Mouse (Mus musculus): ENCODE measurements around the gene Gapdhs. TPM values are rescaled to one million over a fixed set of nuclear protein-coding genes. Genes with fewer than 3 reads are reported as not detected.
"Not testable (repeated sequence)": the region's sequence is repeated elsewhere in the genome, so short reads cannot be mapped to it uniquely, and the experiment has no call there.

The Gapdhs gene
- total RNA-seq, 1 experiment from 2014 or later, result not detected

GRCm38 (mm10) chr7:30751086-30751669, 7.7 kb upstream of the Gapdhs start, which contains the start of gene Sbsn:
Gene Sbsn, plus strand, starts transcription at chr7:30751471.
- ATAC-seq (replicated peaks in 1 of 2; ENCODE audit: insufficient read depth in 1 of 2, low FRiP score in 2 of 2, low TSS enrichment in 1 of 2, low read depth in 1 of 2, poor library complexity in 2 of 2, severe bottlenecking in 2 of 2), result no peak

GRCm38 (mm10) chr7:30749824-30750606, 6.5 kb upstream of the Gapdhs start:
- ATAC-seq (replicated peaks in 1 of 2; ENCODE audit: insufficient read depth in 1 of 2, low FRiP score in 2 of 2, low TSS enrichment in 1 of 2, low read depth in 1 of 2, poor library complexity in 2 of 2, severe bottlenecking in 2 of 2), result no peak

GRCm38 (mm10) chr7:30747525-30748204, 4.2 kb upstream of the Gapdhs start:
- ATAC-seq (replicated peaks in 1 of 2; ENCODE audit: insufficient read depth in 1 of 2, low FRiP score in 2 of 2, low TSS enrichment in 1 of 2, low read depth in 1 of 2, poor library complexity in 2 of 2, severe bottlenecking in 2 of 2), result no peak

- no peak for ATAC-seq (replicated peaks in 1 of 2; ENCODE audit: insufficient read depth in 1 of 2, low FRiP score in 2 of 2, low TSS enrichment in 1 of 2, low read depth in 1 of 2, poor library complexity in 2 of 2, severe bottlenecking in 2 of 2)
Measured at GRCm38 (mm10) chr7:30744022-30744598, 629 bp upstream of the Gapdhs start.

- not testable (repeated sequence) for ATAC-seq (replicated peaks in 1 of 2; ENCODE audit: insufficient read depth in 1 of 2, low FRiP score in 2 of 2, low TSS enrichment in 1 of 2, low read depth in 1 of 2, poor library complexity in 2 of 2, severe bottlenecking in 2 of 2)
Measured at GRCm38 (mm10) chr7:30742570-30742969, 911 bp downstream of the Gapdhs start.

GRCm38 (mm10) chr7:30736211-30736610, 7.3 kb downstream of the Gapdhs start:
- no peak for ATAC-seq (replicated peaks in 1 of 2; ENCODE audit: insufficient read depth in 1 of 2, low FRiP score in 2 of 2, low TSS enrichment in 1 of 2, low read depth in 1 of 2, poor library complexity in 2 of 2, severe bottlenecking in 2 of 2)

- peak in 1 of 2 experiments; percentile 6; a peak in 1 of 4 replicates for ATAC-seq (replicated peaks in 1 of 2; ENCODE audit: insufficient read depth in 1 of 2, low FRiP score in 2 of 2, low TSS enrichment in 1 of 2, low read depth in 1 of 2, poor library complexity in 2 of 2, severe bottlenecking in 2 of 2)
Measured at GRCm38 (mm10) chr7:30730064-30730722, 13.3 kb downstream of the Gapdhs start.

GRCm38 (mm10) chr7:30729396-30730063, 14.0 kb downstream of the Gapdhs start, which contains the start of gene Tmem147:
Gene Tmem147, minus strand, starts transcription at chr7:30729540.
- ATAC-seq (replicated peaks in 1 of 2; ENCODE audit: insufficient read depth in 1 of 2, low FRiP score in 2 of 2, low TSS enrichment in 1 of 2, low read depth in 1 of 2, poor library complexity in 2 of 2, severe bottlenecking in 2 of 2), result peak; percentile 94

- 0 out of 4 replicates have a peak, but pooled peaks of 1 of the 2 experiments have one; percentile 0 for ATAC-seq (replicated peaks in 1 of 2; ENCODE audit: insufficient read depth in 1 of 2, low FRiP score in 2 of 2, low TSS enrichment in 1 of 2, low read depth in 1 of 2, poor library complexity in 2 of 2, severe bottlenecking in 2 of 2)
Measured at GRCm38 (mm10) chr7:30728739-30729395, 14.6 kb downstream of the Gapdhs start.

- ATAC-seq (replicated peaks in 1 of 2; ENCODE audit: insufficient read depth in 1 of 2, low FRiP score in 2 of 2, low TSS enrichment in 1 of 2, low read depth in 1 of 2, poor library complexity in 2 of 2, severe bottlenecking in 2 of 2), result no peak
Measured at GRCm38 (mm10) chr7:30728214-30728613, 15.3 kb downstream of the Gapdhs start.

- ATAC-seq (replicated peaks in 1 of 2; ENCODE audit: insufficient read depth in 1 of 2, low FRiP score in 2 of 2, low TSS enrichment in 1 of 2, low read depth in 1 of 2, poor library complexity in 2 of 2, severe bottlenecking in 2 of 2), result no peak
Measured at GRCm38 (mm10) chr7:30723274-30723953, 20.1 kb downstream of the Gapdhs start.

- ATAC-seq (replicated peaks in 1 of 2; ENCODE audit: insufficient read depth in 1 of 2, low FRiP score in 2 of 2, low TSS enrichment in 1 of 2, low read depth in 1 of 2, poor library complexity in 2 of 2, severe bottlenecking in 2 of 2), result no peak
Measured at GRCm38 (mm10) chr7:30721286-30721685, 22.2 kb downstream of the Gapdhs start.

GRCm38 (mm10) chr7:30719669-30720068, 23.8 kb downstream of the Gapdhs start:
- no peak for ATAC-seq (replicated peaks in 1 of 2; ENCODE audit: insufficient read depth in 1 of 2, low FRiP score in 2 of 2, low TSS enrichment in 1 of 2, low read depth in 1 of 2, poor library complexity in 2 of 2, severe bottlenecking in 2 of 2)

- ATAC-seq (replicated peaks in 1 of 2; ENCODE audit: insufficient read depth in 1 of 2, low FRiP score in 2 of 2, low TSS enrichment in 1 of 2, low read depth in 1 of 2, poor library complexity in 2 of 2, severe bottlenecking in 2 of 2), result no peak
Measured at GRCm38 (mm10) chr7:30717716-30718046, 25.8 kb downstream of the Gapdhs start.

- peak; percentile 90 to 94 for ATAC-seq (replicated peaks in 1 of 2; ENCODE audit: insufficient read depth in 1 of 2, low FRiP score in 2 of 2, low TSS enrichment in 1 of 2, low read depth in 1 of 2, poor library complexity in 2 of 2, severe bottlenecking in 2 of 2)
Measured at GRCm38 (mm10) chr7:30717006-30717715, 26.3 kb downstream of the Gapdhs start.
